In genomic region chr16:30171381-30172079, GRCm38 (mm10) we compare ENCODE assay signal across 8 mouse cellular contexts.
DNase-seq lines count a peak whose midpoint lies in the region; ATAC-seq lines count a peak whose summit lies in the region.

No protein-coding gene starts in this region.

- H3K27ac ChIP-seq in hindbrain, embryonic 15.5 days (replicated peaks) = no peak overlapping the region
- no peak overlapping the region for H3K27ac ChIP-seq in hindbrain, embryonic 10.5 days
- H3K27ac ChIP-seq in limb, embryonic 10.5 days = peak overlapping the region; percentile 69

- H3K36me3 ChIP-seq in hindbrain, embryonic 15.5 days = no peaks in the 10 kb centered on the region
- H3K36me3 ChIP-seq in hindbrain, embryonic 10.5 days = no peaks in the 10 kb centered on the region
- H3K36me3 ChIP-seq in limb, embryonic 10.5 days = no peaks in the 10 kb centered on the region

- H3K9me3 ChIP-seq in hindbrain, embryonic 15.5 days = no peaks in the 10 kb centered on the region
- H3K9me3 ChIP-seq in hindbrain, embryonic 10.5 days = no peaks in the 10 kb centered on the region
- no peaks in the 10 kb centered on the region for H3K9me3 ChIP-seq in limb, embryonic 10.5 days (replicated peaks)

- H3K4me2 ChIP-seq in hindbrain, embryonic 15.5 days = no peak overlapping the region

- no peak overlapping the region for H3K9ac ChIP-seq in hindbrain, embryonic 15.5 days

- intact Hi-C loops in gastrocnemius, postnatal 36 days (cut with DNase I) = loop anchor here (5.0 kb wide), 2 partner anchors 74 to 99 kb away; no protein-coding TSS in a partner anchor

- no peak for DNase-seq in hindbrain, embryonic 10.5 days (ENCODE audit: low spot score)
- peak; percentile 51 for DNase-seq in urinary bladder, postnatal 25 days (ENCODE audit: low spot score)
- no peak for DNase-seq in urinary bladder, adult 2 months (ENCODE audit: low spot score)
- DNase-seq in gastrocnemius, postnatal 36 days = peak; percentile 76 to 84
- DNase-seq in limb, embryonic 10.5 days (ENCODE audit: low spot score) = peak; percentile 78
- peak; percentile 36 for DNase-seq in ovary, postnatal 36 days (ENCODE audit: low spot score)
- DNase-seq in natural killer cell, adult 2 months (ENCODE audit: low spot score in 2 of 2) = no peak

- peaks cover 17% of the 10 kb centered on the region; the same call in 1 of the 2 replicates for H3K4me1 ChIP-seq in hindbrain, embryonic 15.5 days (replicated peaks)
- H3K4me1 ChIP-seq in hindbrain, embryonic 10.5 days (replicated peaks) = peaks cover 36% of the 10 kb centered on the region
- H3K4me1 ChIP-seq in limb, embryonic 10.5 days = peaks cover 49% of the 10 kb centered on the region

- 66% methylated on average over 24 of the region's 24 CpGs for WGBS in hindbrain, embryonic 15.5 days
- 78% methylated on average over 24 of the region's 24 CpGs for WGBS in hindbrain, embryonic 10.5 days
- WGBS in limb, embryonic 10.5 days = 48% methylated on average over 24 of the region's 24 CpGs

- ATAC-seq in hindbrain, embryonic 15.5 days (ENCODE audit: low FRiP score, low read depth) = 0 out of 2 replicates have a peak, but pooled peaks have one; percentile 36

- H3K27me3 ChIP-seq in hindbrain, embryonic 15.5 days = 0 out of 2 replicates have a peak, but pooled peaks cover 7% of the 10 kb centered on the region
- H3K27me3 ChIP-seq in hindbrain, embryonic 10.5 days (ENCODE audit: insufficient read depth, poor library complexity, severe bottlenecking) = peaks cover 81% of the 10 kb centered on the region
- H3K27me3 ChIP-seq in limb, embryonic 10.5 days (ENCODE audit: low read depth, poor library complexity, severe bottlenecking) = 0 out of 2 replicates have a peak, but pooled peaks cover 3% of the 10 kb centered on the region

- H3K4me3 ChIP-seq in hindbrain, embryonic 15.5 days = no peak overlapping the region
- H3K4me3 ChIP-seq in hindbrain, embryonic 10.5 days = no peak overlapping the region
- no peak overlapping the region for H3K4me3 ChIP-seq in limb, embryonic 10.5 days

Comparison
In these comparisons a context has a peak if more than half of its experiments do, and no peak if none do; other contexts are left out.
1. DNase-seq: peak in urinary bladder, postnatal 25 days (single experiment), gastrocnemius, postnatal 36 days (2 of 2), limb, embryonic 10.5 days (single experiment) and ovary, postnatal 36 days (single experiment); none in hindbrain, embryonic 10.5 days (single experiment), urinary bladder, adult 2 months (single experiment) and natural killer cell, adult 2 months (0 of 2).